Mouse (Mus musculus) kidney, embryonic 15.5 days (tissue): ENCODE data around the gene Cyp2d12. TPM values are rescaled to one million over a fixed set of nuclear protein-coding genes. Genes with fewer than 3 reads are reported as not detected.
A peak's percentile ranks its signal among the peaks of the same experiment; 100 is the strongest.
"Not testable (repeated sequence)": the region's sequence is repeated elsewhere in the genome, so short reads cannot be mapped to it uniquely, and the experiment has no call there.

Experiments used
- ATAC-seq: fragments of 200-750 bp; cut with Nextera tagmentation; replicated peaks from 2 replicates; pipeline ENCODE4 v1.8.0; 2017; ENCODE audit warnings: moderate TSS enrichment; ENCODE audit not compliant: low FRiP score
- H3K27ac ChIP-seq: fragments of 300-500 bp; sonication (generic); 2 replicates; pipeline ENCODE4 v1.5.1; 2015; ENCODE audit warnings: mild to moderate bottlenecking, inconsistent platforms
- H3K27me3 ChIP-seq: fragments of 300-500 bp; sonication (generic); 2 replicates; pipeline ENCODE4 v1.6.1; 2015; ENCODE audit warnings: inconsistent platforms
- H3K36me3 ChIP-seq: fragments of 300-500 bp; sonication (generic); 2 replicates; pipeline ENCODE4 v1.6.1; 2015; ENCODE audit warnings: inconsistent platforms
- H3K4me1 ChIP-seq: fragments of 300-500 bp; sonication (generic); 2 replicates; pipeline ENCODE4 v1.6.1; 2015; ENCODE audit warnings: inconsistent platforms
- H3K4me2 ChIP-seq: fragments of 300-500 bp; sonication (generic); 2 replicates; pipeline ENCODE4 v1.6.1; 2015; ENCODE audit warnings: moderate library complexity, mild to moderate bottlenecking, inconsistent platforms
- H3K4me3 ChIP-seq: fragments of 300-500 bp; sonication (generic); replicated peaks from 2 replicates; pipeline ENCODE4 v1.5.1; 2015; ENCODE audit warnings: mild to moderate bottlenecking, inconsistent platforms
- H3K9ac ChIP-seq: fragments of 300-500 bp; sonication (generic); 2 replicates; pipeline ENCODE4 v1.6.1; 2015; ENCODE audit warnings: mild to moderate bottlenecking, inconsistent platforms
- H3K9me3 ChIP-seq: fragments of 300-500 bp; sonication (generic); replicated peaks from 2 replicates; pipeline ENCODE4 v1.6.1; 2016; ENCODE audit warnings: inconsistent platforms
- WGBS: fragments of 180-500 bp; shearing (Covaris S2); methylation state at CpG from one replicate; pipeline ENCODE4 v1.1.7; 2015; ENCODE audit warnings: mixed read lengths; 5-methylcytosine and 5-hydroxymethylcytosine counted together
- polyA plus RNA-seq: library from polyadenylated mRNA; unstranded; fragments of >200 nt; fragmentation: Nextera tagmentation; extraction: Ambion mirVana; gene quantifications from 2 replicates; pipeline ENCODE4 v1.2.1, GENCODE M21; 2015

The Cyp2d12 gene
- not detected in 2 replicates for polyA plus RNA-seq

DNA sequence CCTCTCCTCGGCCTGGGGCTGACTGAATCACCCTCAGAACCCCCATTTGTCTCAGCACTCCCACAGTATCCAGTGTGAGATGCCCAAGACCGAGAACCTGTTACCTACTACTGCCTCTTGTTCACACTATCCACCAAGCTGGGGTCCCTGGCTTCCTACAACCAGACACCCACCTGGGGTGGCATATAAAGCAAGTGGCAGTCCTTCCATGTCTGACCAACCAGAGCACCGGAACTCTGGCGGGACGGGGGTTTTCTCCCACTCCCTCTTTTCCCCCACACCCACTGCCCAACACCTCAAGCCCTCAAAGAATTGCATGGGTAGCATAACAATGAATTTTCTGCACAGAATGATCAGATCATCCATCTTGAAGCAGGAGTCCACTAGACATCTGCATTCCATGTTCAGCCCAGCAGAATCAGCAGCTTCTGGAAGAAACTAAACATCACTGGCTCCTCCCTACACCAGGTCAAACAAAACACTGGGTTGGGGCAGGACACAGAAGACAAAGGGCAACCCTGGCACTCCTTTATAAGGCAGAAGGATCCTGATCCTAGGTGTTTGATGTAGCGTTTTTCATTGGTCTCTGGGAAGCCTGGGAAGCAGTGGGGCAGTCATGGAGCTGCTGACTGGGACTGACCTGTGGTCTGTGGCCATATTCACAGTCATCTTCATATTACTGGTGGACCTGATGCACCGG lies at the start of gene Cyp2d12:
Cyp2d12 (plus strand) TSS at position 542 of the 700 bp plus-strand sequence.
- no peaks in the 10 kb centered on the region for H3K4me1 ChIP-seq
- no peak within 1 kb of the TSS for H3K4me2 ChIP-seq
- no peak for ATAC-seq
- no peak within 1 kb of the TSS for H3K27ac ChIP-seq
- H3K9me3 ChIP-seq = peaks cover 3% of the 10 kb centered on the region; the same call in 1 of the 2 replicates
- no peak within 1 kb of the TSS for H3K4me3 ChIP-seq
- no peaks in the 10 kb centered on the region for H3K27me3 ChIP-seq
- no peak within 1 kb of the TSS for H3K9ac ChIP-seq
- 75% methylated on average over 7 of the region's 7 CpGs for WGBS
- no peaks in the 10 kb centered on the region for H3K36me3 ChIP-seq

DNA sequence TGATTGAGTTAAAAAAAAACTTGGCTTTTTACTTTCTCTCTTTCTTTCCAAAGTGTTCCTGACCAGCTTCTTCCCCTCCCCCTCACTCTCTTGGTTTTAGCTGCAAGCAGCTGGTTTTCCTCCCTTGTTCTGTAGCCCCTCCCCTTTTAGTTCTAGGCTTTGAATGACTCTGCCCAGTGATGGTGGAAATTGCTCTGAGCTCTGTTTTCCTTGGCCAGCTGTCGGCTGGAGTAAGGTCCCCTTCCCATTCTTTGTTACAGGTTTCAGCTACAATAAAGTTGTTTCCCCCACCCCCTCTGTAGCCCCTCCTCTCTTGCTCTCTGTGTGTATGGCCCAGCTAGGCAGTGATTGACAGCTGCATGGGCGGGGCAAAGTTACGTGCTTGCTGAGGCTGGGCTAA lies 47.9 kb upstream of the Cyp2d12 start:
- no peaks in the 10 kb centered on the region for H3K27me3 ChIP-seq
- no peaks in the 10 kb centered on the region for H3K4me1 ChIP-seq
- 59% methylated on average over 3 of the region's 3 CpGs for WGBS
- H3K4me2 ChIP-seq = no peak overlapping the region
- no peak overlapping the region for H3K9ac ChIP-seq
- ATAC-seq = no peak
- H3K9me3 ChIP-seq = peaks cover 9% of the 10 kb centered on the region; the same call in 1 of the 2 replicates
- H3K36me3 ChIP-seq = no peaks in the 10 kb centered on the region
- no peak overlapping the region for H3K27ac ChIP-seq
- no peak overlapping the region for H3K4me3 ChIP-seq

DNA sequence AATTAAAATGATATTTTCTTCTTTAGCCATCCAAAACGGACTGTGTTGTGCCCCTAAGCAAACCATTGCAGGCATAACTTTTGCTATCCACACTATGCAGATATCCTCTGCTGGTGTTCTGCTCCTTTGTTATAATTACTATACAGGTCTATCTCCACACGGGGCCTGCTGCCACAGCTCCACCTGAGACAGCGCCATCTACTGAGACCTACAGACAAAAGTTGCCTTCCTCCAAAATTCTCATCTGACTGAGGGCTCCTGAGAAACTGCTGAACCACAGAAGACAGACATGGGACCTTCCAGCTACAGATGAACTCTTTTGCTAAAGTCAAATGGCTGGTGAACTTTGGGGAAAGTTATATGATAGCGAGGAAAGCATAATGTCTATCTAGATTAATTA lies 47.1 kb upstream of the Cyp2d12 start:
- not testable (repeated sequence) for H3K4me2 ChIP-seq, H3K36me3 ChIP-seq, H3K9me3 ChIP-seq, H3K4me1 ChIP-seq, ATAC-seq, H3K27me3 ChIP-seq, H3K4me3 ChIP-seq, H3K27ac ChIP-seq, H3K9ac ChIP-seq
- 62% methylated on average over 4 of the region's 4 CpGs for WGBS

DNA sequence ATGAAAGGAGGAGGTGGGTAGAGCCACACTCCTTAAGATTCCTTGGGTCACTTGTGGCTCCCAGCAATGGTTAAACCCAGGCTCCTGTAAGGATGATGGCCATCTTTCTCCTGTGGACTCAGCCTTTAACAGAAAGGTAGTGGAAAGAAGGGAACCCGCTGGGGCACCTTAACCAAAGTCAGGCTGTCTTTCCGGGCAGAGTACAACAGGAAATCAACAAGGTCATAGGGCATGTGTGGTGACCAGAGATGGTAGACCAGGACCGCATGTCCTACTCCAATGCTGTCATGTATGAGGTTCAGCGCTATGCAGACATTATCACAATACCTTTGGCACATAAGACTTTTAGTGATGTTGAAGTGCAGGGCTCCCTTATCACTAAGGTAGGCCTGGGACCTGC lies 45.4 kb upstream of the Cyp2d12 start:
- WGBS = 85% methylated on average over 4 of the region's 4 CpGs
- not testable (repeated sequence) for ATAC-seq, H3K27ac ChIP-seq, H3K27me3 ChIP-seq, H3K36me3 ChIP-seq, H3K4me1 ChIP-seq, H3K9ac ChIP-seq, H3K4me2 ChIP-seq, H3K4me3 ChIP-seq, H3K9me3 ChIP-seq

DNA sequence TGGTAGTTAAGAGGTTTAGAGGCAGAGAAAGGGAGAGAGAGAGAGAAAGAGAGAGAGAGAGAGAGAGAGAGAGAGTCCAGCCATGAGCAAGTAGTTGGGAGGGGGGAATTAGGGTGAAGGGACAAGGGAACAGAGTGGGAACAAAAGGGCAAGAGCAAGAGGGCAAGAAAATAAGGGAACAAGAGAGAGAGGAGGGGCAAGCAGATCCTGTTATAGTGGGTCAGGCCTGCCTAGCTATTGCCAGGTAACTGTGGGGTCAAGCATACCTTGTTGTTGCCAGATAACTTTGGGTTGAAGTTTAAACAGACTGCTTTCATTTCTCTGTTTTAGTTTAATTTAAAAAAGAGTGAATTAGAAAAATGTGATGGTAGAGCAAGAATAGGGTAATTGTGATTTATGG lies 44.4 kb upstream of the Cyp2d12 start:
- not testable (repeated sequence) for H3K4me2 ChIP-seq, H3K27me3 ChIP-seq, H3K36me3 ChIP-seq, H3K4me1 ChIP-seq, H3K9me3 ChIP-seq, H3K4me3 ChIP-seq, H3K9ac ChIP-seq, ATAC-seq, H3K27ac ChIP-seq

DNA sequence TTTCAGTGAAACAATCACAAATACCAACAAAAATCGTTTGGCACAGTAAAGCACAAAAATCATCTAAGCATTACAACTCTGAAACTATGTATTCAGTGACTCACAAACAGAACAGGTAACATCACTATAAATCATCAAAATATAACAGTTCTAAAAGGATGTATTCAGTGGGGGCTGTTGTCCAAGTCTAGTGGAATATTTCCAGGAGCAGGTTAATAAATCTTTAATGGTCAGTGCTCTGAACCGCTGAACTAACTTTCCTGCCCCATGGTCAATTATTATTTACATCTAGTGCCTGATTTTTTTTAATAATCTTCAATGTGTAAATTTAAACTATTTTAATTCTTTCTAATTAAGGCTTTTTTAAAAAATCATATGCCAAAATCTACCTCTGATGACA lies 42.8 kb upstream of the Cyp2d12 start:
- H3K9ac ChIP-seq, H3K4me1 ChIP-seq, H3K4me3 ChIP-seq, ATAC-seq, H3K27me3 ChIP-seq, H3K27ac ChIP-seq, H3K36me3 ChIP-seq, H3K4me2 ChIP-seq, H3K9me3 ChIP-seq: not testable (repeated sequence)
- WGBS = 55% methylated on average over 2 of the region's 2 CpGs

DNA sequence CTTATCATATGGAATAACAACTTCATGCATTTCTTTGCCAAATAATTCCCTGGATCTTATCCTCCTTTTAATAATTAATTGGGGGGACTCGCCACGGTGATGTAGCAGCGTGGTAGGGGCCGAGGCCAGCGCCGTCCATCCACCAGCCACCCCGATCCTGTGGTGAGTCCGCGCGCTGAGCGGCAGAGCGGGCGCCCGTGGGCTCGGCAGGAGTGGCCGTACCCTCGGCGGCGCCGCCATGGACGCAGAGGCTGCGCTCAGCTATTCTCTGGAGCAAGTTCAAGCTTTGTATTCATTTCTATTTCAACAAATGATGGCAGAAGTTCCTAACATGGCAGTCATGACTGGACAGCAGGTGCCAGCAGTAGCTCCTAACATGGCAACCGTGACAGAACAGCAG lies 38.7 kb upstream of the Cyp2d12 start:
- H3K4me1 ChIP-seq, H3K4me2 ChIP-seq, H3K36me3 ChIP-seq, H3K9ac ChIP-seq, H3K27ac ChIP-seq, H3K9me3 ChIP-seq, ATAC-seq, H3K27me3 ChIP-seq, H3K4me3 ChIP-seq: not testable (repeated sequence)
- 91% methylated on average over 23 of the region's 23 CpGs for WGBS

DNA sequence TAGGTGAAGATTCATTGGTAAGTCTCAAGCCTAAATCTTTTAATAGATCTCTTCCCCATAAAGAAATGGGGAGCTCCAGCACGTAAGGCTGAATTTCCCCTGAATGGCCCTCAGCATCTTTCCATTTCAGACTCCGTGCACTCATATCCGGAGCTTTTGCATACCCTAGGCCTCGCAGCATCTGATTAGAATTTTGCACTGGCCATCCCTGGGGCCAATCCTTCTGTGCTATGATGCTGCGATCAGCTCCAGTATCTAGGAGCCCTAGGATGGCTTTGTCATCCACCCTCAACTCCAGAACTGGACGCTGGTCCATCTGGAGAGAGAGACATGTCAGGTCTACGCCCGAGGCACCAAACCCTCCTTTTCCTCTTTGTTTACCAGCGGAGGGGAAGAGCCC lies 27.5 kb upstream of the Cyp2d12 start:
- WGBS = 90% methylated on average over 8 of the region's 9 CpGs
- H3K4me1 ChIP-seq, H3K36me3 ChIP-seq, H3K9ac ChIP-seq, H3K9me3 ChIP-seq, H3K4me2 ChIP-seq, ATAC-seq, H3K4me3 ChIP-seq, H3K27me3 ChIP-seq, H3K27ac ChIP-seq: not testable (repeated sequence)

DNA sequence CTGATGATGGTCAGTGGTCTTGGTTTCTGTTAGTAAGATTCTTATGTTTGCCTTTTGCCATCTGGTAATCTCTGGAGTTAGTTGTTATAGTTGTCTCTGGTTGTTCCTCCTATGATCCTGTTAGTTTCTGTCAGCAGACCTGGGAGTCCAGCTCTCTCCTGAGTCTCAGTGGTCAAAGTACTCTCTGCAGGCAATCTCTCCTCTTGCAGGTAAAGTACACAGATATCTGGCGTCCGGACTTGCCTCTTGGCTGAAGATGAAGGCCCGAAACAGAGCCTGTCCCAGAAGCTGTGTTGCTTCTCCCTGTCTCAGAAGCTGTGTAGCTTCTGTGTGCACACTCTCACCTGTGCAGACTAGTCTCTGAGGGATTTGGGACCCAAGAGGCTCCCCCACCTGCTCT lies 22.2 kb upstream of the Cyp2d12 start:
- not testable (repeated sequence) for H3K9me3 ChIP-seq, H3K4me1 ChIP-seq, H3K4me3 ChIP-seq, H3K4me2 ChIP-seq, H3K9ac ChIP-seq, H3K36me3 ChIP-seq, ATAC-seq, H3K27ac ChIP-seq, H3K27me3 ChIP-seq
- 92% methylated on average over 3 of the region's 3 CpGs for WGBS

DNA sequence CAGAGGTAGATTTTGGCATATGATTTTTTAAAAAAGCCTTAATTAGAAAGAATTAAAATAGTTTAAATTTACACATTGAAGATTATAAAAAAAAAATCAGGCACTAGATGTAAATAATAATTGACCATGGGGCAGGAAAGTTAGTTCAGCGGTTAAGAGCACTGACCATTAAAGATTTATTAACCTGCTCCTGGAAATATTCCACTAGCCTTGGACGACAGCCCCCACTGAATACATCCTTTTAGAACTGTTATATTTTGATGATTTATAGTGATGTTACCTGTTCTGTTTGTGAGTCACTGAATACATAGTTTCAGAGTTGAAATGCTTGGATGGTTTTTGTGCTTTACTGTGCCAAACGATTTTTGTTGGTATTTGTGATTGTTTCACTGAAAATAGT lies 11.9 kb upstream of the Cyp2d12 start:
- H3K27ac ChIP-seq, H3K9me3 ChIP-seq, ATAC-seq, H3K36me3 ChIP-seq, H3K9ac ChIP-seq, H3K4me3 ChIP-seq, H3K4me2 ChIP-seq, H3K27me3 ChIP-seq, H3K4me1 ChIP-seq: not testable (repeated sequence)
- 56% methylated on average over 3 of the region's 3 CpGs for WGBS

DNA sequence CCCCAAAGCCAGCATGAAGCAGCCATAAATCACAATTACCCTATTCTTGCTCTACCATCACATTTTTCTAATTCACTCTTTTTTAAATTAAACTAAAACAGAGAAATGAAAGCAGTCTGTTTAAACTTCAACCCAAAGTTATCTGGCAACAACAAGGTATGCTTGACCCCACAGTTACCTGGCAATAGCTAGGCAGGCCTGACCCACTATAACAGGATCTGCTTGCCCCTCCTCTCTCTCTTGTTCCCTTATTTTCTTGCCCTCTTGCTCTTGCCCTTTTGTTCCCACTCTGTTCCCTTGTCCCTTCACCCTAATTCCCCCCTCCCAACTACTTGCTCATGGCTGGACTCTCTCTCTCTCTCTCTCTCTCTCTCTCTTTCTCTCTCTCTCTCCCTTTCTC lies 10.3 kb upstream of the Cyp2d12 start:
- not testable (repeated sequence) for H3K4me1 ChIP-seq, H3K4me3 ChIP-seq, H3K27me3 ChIP-seq, H3K36me3 ChIP-seq, H3K9me3 ChIP-seq, H3K4me2 ChIP-seq, H3K27ac ChIP-seq, H3K9ac ChIP-seq
- 0 out of 2 replicates have a peak, but pooled peaks have one; percentile 46 for ATAC-seq

DNA sequence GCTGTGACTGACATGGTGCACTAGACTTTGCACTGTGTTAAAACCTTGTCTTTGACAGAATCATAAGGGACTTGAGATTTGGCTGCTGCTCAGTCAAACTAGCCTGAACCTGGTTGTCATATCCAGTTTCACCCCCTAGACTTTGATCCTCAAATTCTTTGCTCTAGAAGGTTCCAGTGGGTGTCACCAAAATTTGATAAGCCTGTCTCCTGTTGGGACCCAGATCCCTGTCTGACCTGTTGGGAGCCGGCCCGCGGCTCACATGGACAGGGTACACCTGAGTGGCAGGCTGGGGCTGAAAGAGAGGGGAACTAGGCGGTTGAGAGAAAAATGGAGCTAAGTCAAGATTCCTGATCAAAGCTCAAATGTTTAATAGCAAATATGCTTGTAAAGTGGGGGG lies 7.1 kb upstream of the Cyp2d12 start:
- H3K27me3 ChIP-seq, H3K36me3 ChIP-seq, ATAC-seq, H3K9ac ChIP-seq, H3K9me3 ChIP-seq, H3K4me3 ChIP-seq, H3K4me2 ChIP-seq, H3K27ac ChIP-seq, H3K4me1 ChIP-seq: not testable (repeated sequence)
- WGBS = 95% methylated on average over 4 of the region's 4 CpGs

DNA sequence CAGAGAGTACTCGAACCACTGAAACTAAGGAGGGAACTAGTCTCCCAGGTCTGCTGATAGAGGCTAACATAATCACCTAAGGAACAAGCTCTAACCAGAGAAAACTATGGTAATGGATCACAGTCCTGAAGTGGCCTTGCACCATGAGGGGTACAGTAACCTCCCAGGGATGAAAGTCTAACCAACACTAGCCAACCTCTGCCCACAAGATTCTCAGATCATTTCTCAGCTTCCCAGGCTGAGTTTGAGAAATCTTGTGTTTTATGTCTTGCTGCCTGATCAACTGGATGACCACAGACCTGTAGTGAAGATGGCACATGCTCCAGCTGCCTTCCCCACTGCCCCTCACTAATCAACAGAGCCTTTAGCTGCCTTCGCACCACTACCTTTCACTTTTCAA lies 1.7 kb upstream of the Cyp2d12 start:
- not testable (repeated sequence) for H3K9me3 ChIP-seq, H3K27me3 ChIP-seq, ATAC-seq, H3K9ac ChIP-seq, H3K36me3 ChIP-seq, H3K4me1 ChIP-seq, H3K4me2 ChIP-seq, H3K4me3 ChIP-seq, H3K27ac ChIP-seq
- WGBS = 93% methylated on average over 2 of the region's 2 CpGs
